Mouse (Mus musculus) spleen, postnatal 0 days (tissue): ENCODE measurements around the gene Sfswap. TPM values are rescaled to one million over a fixed set of nuclear protein-coding genes. Genes with fewer than 3 reads are reported as not detected.

Source experiments
- polyA plus RNA-seq: library from polyadenylated mRNA; unstranded; fragments of >200 nt; fragmentation: Nextera tagmentation; extraction: Ambion mirVana; gene quantifications from 2 replicates; pipeline ENCODE4 v1.2.1, GENCODE M21; 2015

Gene Sfswap
- 27.0 and 30.6 TPM in 2 replicates for polyA plus RNA-seq

DNA sequence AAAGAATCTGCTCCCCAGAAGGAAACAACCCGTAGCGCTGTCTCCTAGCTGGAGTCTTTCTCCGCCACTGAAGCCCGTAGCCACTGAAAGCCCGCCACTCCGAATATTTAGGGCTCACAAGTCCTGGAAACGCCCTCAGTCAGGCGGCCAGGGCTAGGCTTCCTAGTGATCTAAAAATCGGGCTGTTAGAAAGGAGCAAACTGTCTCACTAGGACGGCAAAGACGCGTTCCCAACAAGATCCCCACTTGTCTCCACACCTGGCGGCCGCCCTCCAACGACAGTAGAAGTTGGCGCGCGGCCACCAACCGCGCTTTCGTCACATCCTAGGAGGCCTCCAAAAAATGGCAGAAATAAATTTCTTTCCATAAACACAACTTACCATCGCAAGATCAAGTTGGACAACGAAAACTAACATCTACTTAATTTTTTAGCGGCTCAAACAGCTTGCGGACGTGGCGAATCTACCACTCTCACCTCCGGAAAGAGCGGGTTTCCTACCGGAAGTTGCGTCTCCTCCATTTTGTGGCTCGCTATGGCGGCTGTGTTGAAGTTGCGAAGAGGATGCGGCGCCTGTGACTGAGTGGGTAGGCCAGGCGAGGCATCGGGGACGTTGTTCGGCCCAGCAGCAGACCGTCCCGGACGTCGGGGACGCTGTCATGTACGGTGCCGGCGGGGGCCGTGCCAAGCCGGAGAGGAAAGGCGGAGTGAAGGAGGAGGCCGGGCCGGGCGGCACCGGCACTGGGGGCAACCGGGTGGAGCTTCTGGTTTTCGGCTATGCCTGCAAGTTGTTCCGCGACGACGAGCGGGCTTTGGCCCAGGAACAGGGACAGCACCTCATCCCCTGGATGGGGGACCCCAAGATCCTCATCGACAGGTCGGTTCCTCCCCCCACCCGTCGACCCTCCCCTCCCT lies at the start of gene Sfswap:
Gene Sfswap, plus strand, starts transcription at position 500 of the 913 bp plus-strand sequence.

DNA sequence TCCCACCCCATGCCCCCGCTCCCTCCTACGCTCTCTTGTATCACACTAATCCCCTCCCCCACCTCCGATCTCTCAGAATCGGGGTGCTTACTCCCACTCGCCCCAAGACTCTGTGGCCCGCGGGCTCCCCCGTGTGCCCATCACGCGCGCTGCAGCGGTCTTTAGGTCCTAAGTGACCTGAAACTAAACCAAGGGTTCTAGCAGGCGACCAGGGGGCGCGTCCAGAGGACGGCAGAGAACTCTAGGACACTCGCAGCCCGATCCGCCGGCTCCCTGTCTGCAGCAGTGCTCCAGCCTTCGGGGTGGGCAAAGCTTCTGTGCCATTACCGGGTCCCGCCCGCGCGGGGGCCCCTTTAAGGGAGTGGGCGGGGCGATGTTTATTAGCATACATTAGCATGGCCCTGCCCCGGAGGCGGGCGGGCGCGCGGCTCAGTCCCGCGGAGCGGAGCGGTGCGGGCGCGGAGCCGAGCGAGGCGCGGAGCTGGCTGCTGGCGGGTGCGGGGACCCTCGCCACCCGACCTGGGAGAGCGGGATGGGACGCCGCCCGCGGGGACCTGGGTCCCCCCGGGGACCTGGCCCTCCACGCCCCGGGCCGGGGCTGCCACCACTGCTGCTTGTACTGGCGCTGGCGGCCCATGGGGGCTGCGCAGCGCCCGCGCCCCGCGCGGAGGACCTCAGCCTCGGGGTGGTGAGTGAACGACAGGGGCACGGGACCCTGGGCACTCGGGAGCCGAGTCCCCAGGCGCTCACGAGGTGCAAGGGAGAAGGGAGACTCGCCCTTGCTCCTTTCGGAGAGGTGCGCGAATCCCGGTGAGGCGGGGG lies 83.0 kb downstream of the Sfswap start, which contains the start of gene Mmp17:
Gene Mmp17, plus strand, starts transcription at position 409 of the 822 bp plus-strand sequence.

Other genes with a start within 250 kb of the Sfswap start
- 1.3 TPM in 2 replicates for gene Mmp17, start 82.9 kb downstream of the Sfswap start, polyA plus RNA-seq
- gene Zfp11, start 168.9 kb downstream of the Sfswap start, polyA plus RNA-seq, result 0.93 and 1.3 TPM in 2 replicates
- gene Sept14, start 207.3 kb downstream of the Sfswap start, polyA plus RNA-seq, result not detected in 2 replicates
- gene Mrps17, start 214.3 kb downstream of the Sfswap start, polyA plus RNA-seq, result 134 and 139 TPM in 2 replicates
- 64.8 and 73.6 TPM in 2 replicates for gene Nipsnap2, start 223.8 kb downstream of the Sfswap start, polyA plus RNA-seq